24 mouse cellular contexts compared by ENCODE assay signal in the genomic region with DNA sequence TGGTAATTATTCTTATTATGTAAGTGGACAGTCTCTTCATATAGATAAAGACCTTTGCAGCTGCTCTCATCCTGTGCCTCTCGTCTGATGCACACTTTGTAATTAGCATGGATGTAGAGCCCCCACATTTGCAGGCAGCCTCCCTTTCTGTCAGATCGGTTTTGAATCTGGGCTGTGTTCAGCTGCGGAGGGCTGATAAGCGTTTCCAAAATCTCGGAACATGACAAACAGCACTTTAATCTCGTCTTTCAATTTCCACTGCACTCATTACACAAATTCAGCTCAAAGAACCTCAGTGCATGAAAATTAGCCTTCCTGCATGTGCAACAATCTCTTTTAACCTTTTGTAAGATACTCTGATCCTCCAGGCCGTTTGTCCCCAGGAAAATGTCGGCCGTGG.
DNase-seq lines count a peak whose midpoint lies in the region; ATAC-seq and TF ChIP-seq lines count a peak whose summit lies in the region.
"Had no signal": no experiment of that assay in that cellular context is flagged by ENCODE, and none has a peak within 500 bp of the region (broad histone marks: within the 10 kb centered on the region; RNA-seq: fewer than 3 reads in every experiment).

No protein-coding gene starts in this region.

- DNase-seq in hindbrain, embryonic 10.5 days (ENCODE audit: low spot score) = no peak
- peak; percentile 25 for DNase-seq in retina, postnatal 1 day
- DNase-seq in retina, embryonic 14.5 days (ENCODE audit: low spot score) = no peak
- no peak for DNase-seq in midbrain, postnatal 0 days (ENCODE audit: low spot score)
- no peak for DNase-seq in right cerebral cortex, adult 2 months (ENCODE audit: low spot score in 2 of 2)
- no peak for DNase-seq in cerebellum, adult 9-10 months
- DNase-seq: adrenal gland, postnatal 25 days; cerebellum, adult 11-12 months; cerebellum, postnatal 14 days; heart, postnatal 4 days; kidney, adult 8-10 months; kidney, postnatal 14 days; lung, adult 18-20 months; lung, postnatal 10 days; right cerebral cortex, postnatal 14 days had no signal

- no peak overlapping the region for H3K27ac ChIP-seq in hindbrain, embryonic 12.5 days
- H3K27ac ChIP-seq in hindbrain, embryonic 10.5 days = no peak overlapping the region
- no peak overlapping the region for H3K27ac ChIP-seq in hindbrain, embryonic 15.5 days (replicated peaks)
- no peak overlapping the region for H3K27ac ChIP-seq in midbrain, postnatal 0 days (ENCODE audit: low read depth, low read length)
- H3K27ac ChIP-seq: embryonic facial prominence, embryonic 12.5 days; heart, embryonic 10.5 days; intestine, embryonic 15.5 days; limb, embryonic 13.5 days; liver, embryonic 12.5 days; neural tube, embryonic 13.5 days had no signal

- H3K9ac ChIP-seq in hindbrain, embryonic 12.5 days = no peak overlapping the region
- no peak overlapping the region for H3K9ac ChIP-seq in hindbrain, embryonic 15.5 days
- H3K9ac ChIP-seq in midbrain, postnatal 0 days (replicated peaks; ENCODE audit: low read length, poor library complexity, severe bottlenecking) = 0 out of 2 replicates have a peak overlapping the region, but pooled peaks have one; percentile 24
- H3K9ac ChIP-seq: embryonic facial prominence, embryonic 12.5 days; intestine, embryonic 15.5 days; limb, embryonic 13.5 days; liver, embryonic 12.5 days; neural tube, embryonic 13.5 days had no signal

- no peaks in the 10 kb centered on the region for H3K36me3 ChIP-seq in hindbrain, embryonic 12.5 days
- H3K36me3 ChIP-seq in hindbrain, embryonic 10.5 days = no peaks in the 10 kb centered on the region
- H3K36me3 ChIP-seq in hindbrain, embryonic 15.5 days = no peaks in the 10 kb centered on the region
- H3K36me3 ChIP-seq in midbrain, postnatal 0 days (ENCODE audit: insufficient read depth, low read length) = no peaks in the 10 kb centered on the region
- H3K36me3 ChIP-seq: embryonic facial prominence, embryonic 12.5 days; heart, embryonic 10.5 days; intestine, embryonic 15.5 days; limb, embryonic 13.5 days; liver, embryonic 12.5 days; neural tube, embryonic 13.5 days had no signal

- H3K4me1 ChIP-seq in hindbrain, embryonic 12.5 days = peaks cover 16% of the 10 kb centered on the region
- H3K4me1 ChIP-seq in hindbrain, embryonic 10.5 days (replicated peaks) = peaks cover 18% of the 10 kb centered on the region
- H3K4me1 ChIP-seq in hindbrain, embryonic 15.5 days (replicated peaks) = peaks cover 4% of the 10 kb centered on the region; the same call in 1 of the 2 replicates
- no peaks in the 10 kb centered on the region for H3K4me1 ChIP-seq in midbrain, postnatal 0 days (ENCODE audit: insufficient read depth, low read length)
- H3K4me1 ChIP-seq: embryonic facial prominence, embryonic 12.5 days; intestine, embryonic 15.5 days; limb, embryonic 13.5 days; liver, embryonic 12.5 days; megakaryocyte, embryonic 14.5 days; neural tube, embryonic 13.5 days had no signal

- H3K9me3 ChIP-seq in hindbrain, embryonic 12.5 days (replicated peaks) = no peaks in the 10 kb centered on the region
- no peaks in the 10 kb centered on the region for H3K9me3 ChIP-seq in hindbrain, embryonic 10.5 days
- H3K9me3 ChIP-seq in hindbrain, embryonic 15.5 days = no peaks in the 10 kb centered on the region
- H3K9me3 ChIP-seq in midbrain, postnatal 0 days (ENCODE audit: low read length) = no peaks in the 10 kb centered on the region
- H3K9me3 ChIP-seq: embryonic facial prominence, embryonic 12.5 days; heart, embryonic 10.5 days; intestine, embryonic 15.5 days; limb, embryonic 13.5 days; liver, embryonic 12.5 days; megakaryocyte, embryonic 14.5 days; neural tube, embryonic 13.5 days had no signal

- TF ChIP-seq CTCF in midbrain, postnatal 0 days (IDR thresholded peaks at IDR 0.05) = no peak

- no peak overlapping the region for H3K4me2 ChIP-seq in hindbrain, embryonic 12.5 days (replicated peaks)
- peak overlapping the region; percentile 28 for H3K4me2 ChIP-seq in hindbrain, embryonic 15.5 days
- peak overlapping the region; percentile 25 for H3K4me2 ChIP-seq in midbrain, postnatal 0 days (ENCODE audit: low read depth, low read length, poor library complexity, severe bottlenecking)
- H3K4me2 ChIP-seq: embryonic facial prominence, embryonic 12.5 days; intestine, embryonic 15.5 days; limb, embryonic 13.5 days; liver, embryonic 12.5 days; neural tube, embryonic 13.5 days had no signal

- no peaks in the 10 kb centered on the region for H3K27me3 ChIP-seq in hindbrain, embryonic 12.5 days
- no peaks in the 10 kb centered on the region for H3K27me3 ChIP-seq in hindbrain, embryonic 10.5 days (ENCODE audit: insufficient read depth, poor library complexity, severe bottlenecking)
- H3K27me3 ChIP-seq in hindbrain, embryonic 15.5 days = no peaks in the 10 kb centered on the region
- H3K27me3 ChIP-seq in midbrain, postnatal 0 days (ENCODE audit: insufficient read depth, low read length) = no peaks in the 10 kb centered on the region
- H3K27me3 ChIP-seq: embryonic facial prominence, embryonic 12.5 days; intestine, embryonic 15.5 days; limb, embryonic 13.5 days; liver, embryonic 12.5 days; megakaryocyte, embryonic 14.5 days; neural tube, embryonic 13.5 days had no signal

- ATAC-seq in hindbrain, embryonic 12.5 days (ENCODE audit: low FRiP score) = peak; percentile 60; the same call in 1 of the 2 replicates
- ATAC-seq in hindbrain, embryonic 15.5 days (ENCODE audit: low FRiP score, low read depth) = no peak
- no peak for ATAC-seq in midbrain, postnatal 0 days (ENCODE audit: low FRiP score)
- ATAC-seq: intestine, embryonic 15.5 days; liver, embryonic 12.5 days had no signal

- H3K4me3 ChIP-seq in hindbrain, embryonic 12.5 days = no peak overlapping the region
- H3K4me3 ChIP-seq in hindbrain, embryonic 10.5 days = no peak overlapping the region
- no peak overlapping the region for H3K4me3 ChIP-seq in hindbrain, embryonic 15.5 days
- no peak overlapping the region for H3K4me3 ChIP-seq in midbrain, postnatal 0 days (ENCODE audit: low read depth, low read length)
- H3K4me3 ChIP-seq: embryonic facial prominence, embryonic 12.5 days; heart, embryonic 10.5 days; intestine, embryonic 15.5 days; limb, embryonic 13.5 days; liver, embryonic 12.5 days; megakaryocyte, embryonic 14.5 days; neural tube, embryonic 13.5 days had no signal

- 49% methylated on average over 9 of the region's 9 CpGs for WGBS in hindbrain, embryonic 12.5 days
- 74% methylated on average over 9 of the region's 9 CpGs for WGBS in hindbrain, embryonic 10.5 days
- 39% methylated on average over 9 of the region's 9 CpGs for WGBS in hindbrain, embryonic 15.5 days
- 17% methylated on average over 9 of the region's 9 CpGs for WGBS in midbrain, postnatal 0 days
